Mouse (Mus musculus): Measurements from ENCODE around the gene Slc25a17.

Slc25a17 gene

DNA sequence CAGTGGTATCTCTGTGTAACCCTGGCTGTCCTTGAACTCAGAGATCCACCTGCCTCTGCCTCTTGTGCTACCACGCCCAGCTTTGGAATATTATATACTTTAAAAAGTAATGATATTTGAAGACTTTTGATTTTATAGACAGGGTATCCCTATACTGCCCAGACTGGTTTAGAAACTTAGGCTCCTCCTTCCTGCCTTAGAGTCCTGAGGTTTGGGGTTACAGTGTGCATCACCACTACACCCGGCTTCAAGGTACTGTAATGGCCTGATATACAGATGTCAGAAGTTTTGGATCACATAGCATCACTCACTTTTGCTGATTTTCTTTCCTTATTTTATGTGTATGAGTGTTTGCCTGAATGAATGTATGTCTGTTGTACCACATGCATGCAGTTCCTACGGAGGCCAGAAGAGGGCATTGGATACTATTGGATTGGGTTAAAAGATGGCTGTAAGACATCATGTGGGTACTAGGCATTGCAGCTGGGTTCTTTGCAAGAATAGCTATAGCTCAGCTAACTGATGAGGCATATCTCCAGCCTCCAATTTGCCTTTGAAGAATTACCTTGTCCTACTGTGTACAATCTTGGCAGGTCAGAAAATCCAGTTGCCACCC, 5.4 kb downstream of the Slc25a17 start:
- DNase-seq (ENCODE audit: low spot score): no peak

DNA sequence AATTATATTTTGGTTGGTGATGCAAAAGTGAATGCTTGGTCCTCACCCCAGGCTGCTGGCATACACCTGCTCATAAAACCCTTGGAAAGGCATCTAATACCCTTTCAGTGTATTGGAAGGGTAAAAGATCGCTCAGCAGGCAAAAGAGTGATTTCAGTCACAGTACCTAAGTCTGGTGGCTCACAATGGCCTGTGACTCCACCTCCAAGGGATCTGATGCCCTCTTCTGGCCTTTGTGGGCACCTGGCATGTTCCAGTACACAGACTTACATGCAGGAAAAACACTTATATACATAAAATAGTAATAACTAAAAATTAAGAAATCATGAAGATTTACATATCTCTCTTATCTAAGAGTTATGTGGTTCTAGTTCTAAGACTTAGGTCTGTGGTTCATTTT, 8.0 kb downstream of the Slc25a17 start:
- no peak for DNase-seq (ENCODE audit: low spot score)

- DNase-seq (ENCODE audit: low spot score): no peak
Observed at GRCm38 (mm10) chr15:81350401-81350800, 10.2 kb downstream of the Slc25a17 start.

DNA sequence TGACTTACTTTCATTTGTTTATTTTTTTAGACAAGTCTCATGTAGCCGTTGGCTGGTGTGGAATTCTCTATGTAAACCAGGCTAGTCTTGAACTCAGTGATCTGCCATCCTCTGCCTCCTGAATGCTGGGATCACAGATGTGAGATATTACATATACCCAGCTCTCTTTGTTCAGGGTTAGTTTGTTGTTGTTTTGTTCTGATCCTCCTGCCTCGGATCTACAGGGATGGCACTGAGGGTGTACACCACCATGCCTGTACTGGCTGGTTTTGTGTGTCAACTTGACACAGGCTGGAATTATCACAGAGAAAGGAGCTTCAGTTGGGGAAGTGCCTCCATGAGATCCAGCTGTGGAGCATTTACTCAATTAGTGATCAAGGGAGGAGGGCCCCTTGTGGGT, 12.2 kb downstream of the Slc25a17 start:
- no peak for DNase-seq (ENCODE audit: low spot score)

DNA sequence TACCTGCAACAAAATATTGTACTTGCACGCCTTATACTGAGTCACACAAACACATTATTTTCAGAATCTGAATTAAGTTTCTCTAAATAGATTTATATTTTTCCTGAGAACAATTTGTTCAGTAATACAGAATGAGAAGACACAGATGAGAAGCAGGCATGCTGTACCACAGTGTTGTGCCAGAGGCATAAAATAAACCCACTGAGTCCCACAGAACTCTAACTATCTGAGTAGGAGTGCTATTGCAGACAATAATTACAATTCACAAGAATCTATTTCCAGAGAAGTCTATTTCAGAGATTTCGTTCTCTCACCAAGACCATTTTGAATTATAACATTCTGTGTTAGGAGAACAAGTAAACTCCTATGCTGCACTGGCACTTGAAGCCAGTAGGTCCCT, 13.1 kb downstream of the Slc25a17 start:
- DNase-seq (ENCODE audit: low spot score): no peak

GRCm38 (mm10) chr15:81341426-81341825, 19.2 kb downstream of the Slc25a17 start:
- DNase-seq (ENCODE audit: low spot score): no peak

DNA sequence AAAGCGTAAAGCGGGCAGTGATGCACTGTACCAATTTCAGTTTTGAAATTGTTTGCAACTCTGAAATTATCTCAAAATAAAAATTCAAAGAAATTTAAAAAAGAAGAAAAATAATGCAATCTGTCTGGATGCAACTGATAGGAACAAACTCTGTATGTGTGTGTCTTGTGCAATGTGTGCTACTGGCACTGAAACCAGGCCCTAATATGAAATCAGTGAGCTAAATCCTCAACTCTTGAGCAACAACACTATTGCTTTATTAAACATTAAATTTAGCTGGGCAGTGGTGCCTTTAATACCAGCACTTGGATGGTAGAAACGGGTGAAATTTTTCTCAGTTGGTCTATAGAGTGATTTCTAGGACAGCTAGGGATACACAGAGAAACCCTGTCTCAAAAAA, 21.5 kb downstream of the Slc25a17 start:
- DNase-seq (ENCODE audit: low spot score): no peak

- no peak for DNase-seq (ENCODE audit: low spot score)
Observed at GRCm38 (mm10) chr15:81336466-81336865, 24.1 kb downstream of the Slc25a17 start.

DNA sequence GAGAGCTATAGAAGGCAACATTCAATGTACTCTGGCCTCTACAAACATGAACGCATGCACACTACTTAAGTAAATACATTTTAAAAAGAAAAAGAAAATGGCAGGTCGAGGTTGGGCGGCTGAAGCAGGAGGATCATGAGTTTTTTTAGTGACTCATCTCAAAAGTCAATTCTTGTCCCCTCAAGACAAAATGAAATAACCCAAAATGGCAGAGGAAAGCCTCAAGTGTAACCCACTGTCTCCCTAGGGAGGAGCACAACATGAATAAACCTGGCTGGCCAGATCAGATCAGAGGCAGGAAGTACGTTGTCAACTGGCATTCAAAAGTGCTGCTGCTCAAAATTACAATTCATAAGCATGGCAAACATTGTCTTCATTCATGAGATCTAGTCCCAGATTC, 28.1 kb downstream of the Slc25a17 start:
- DNase-seq (ENCODE audit: low spot score): no peak

GRCm38 (mm10) chr15:81330816-81331433, 29.7 kb downstream of the Slc25a17 start:
- no peak for DNase-seq (ENCODE audit: low spot score)

GRCm38 (mm10) chr15:81329721-81330369, 30.8 kb downstream of the Slc25a17 start:
- DNase-seq (ENCODE audit: low spot score): no peak

DNA sequence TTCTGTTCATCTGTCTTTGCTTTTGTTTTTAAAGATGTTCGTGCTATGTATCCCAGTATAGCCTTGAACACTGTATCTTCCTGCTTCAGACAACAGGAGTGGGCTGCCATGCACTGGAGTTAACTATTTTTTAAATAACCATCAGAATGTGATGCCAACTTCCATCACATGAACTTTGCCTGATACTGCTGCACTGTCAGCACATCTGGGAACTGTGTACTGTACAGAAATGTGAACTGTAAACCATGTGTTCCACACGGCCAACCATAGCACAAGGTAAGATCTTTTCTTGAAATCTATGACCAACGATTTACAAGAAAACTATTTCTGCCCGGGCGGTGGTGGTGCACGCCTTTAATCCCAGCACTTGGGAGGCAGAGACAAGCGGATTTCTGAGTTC, 33.1 kb downstream of the Slc25a17 start:
- DNase-seq (ENCODE audit: low spot score): no peak

- DNase-seq (ENCODE audit: low spot score): no peak
Observed at GRCm38 (mm10) chr15:81324979-81325378, 35.6 kb downstream of the Slc25a17 start.

DNA sequence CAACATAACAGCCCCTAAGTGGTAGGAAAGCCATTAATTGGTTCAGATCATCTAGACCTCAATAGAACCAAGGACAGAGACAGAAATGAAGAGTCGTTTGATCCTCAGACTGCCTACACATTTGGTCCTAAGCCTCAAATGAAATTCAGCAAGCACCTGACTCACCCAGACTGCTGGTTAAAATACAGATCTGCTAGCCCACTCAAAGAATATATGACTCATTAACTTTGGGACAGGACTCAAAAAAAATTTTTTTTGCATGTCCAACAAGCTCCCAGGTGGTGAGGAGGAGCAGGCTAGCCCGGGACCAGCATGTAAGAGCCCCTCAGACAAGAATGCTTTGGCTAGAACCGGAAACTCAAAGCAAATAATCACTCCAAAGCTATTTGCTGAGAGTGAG, 40.5 kb downstream of the Slc25a17 start:
- DNase-seq (ENCODE audit: low spot score): no peak

DNA sequence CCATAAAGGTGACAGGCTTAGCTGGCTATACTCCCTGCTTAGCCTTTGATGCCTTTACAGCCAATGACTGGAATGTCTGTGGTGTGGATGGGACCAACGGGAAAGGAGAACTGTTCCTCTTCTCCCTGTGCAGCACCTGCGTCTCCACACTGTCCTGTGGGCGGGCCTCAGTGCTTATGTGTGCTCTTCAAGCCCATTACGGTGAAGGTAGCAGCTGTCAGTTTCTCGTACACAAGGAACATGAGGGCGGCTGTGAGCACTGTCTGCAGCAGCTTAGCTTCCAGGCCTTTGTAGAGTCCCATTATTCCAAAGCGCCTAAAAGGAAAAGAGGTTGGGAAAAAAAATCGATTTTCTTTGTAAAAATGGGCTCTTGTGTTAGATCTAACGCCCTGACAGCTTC, 41.1 kb downstream of the Slc25a17 start:
- no peak for DNase-seq (ENCODE audit: low spot score)

- no peak for DNase-seq (ENCODE audit: low spot score)
Observed at GRCm38 (mm10) chr15:81313928-81314327, 46.7 kb downstream of the Slc25a17 start.

DNA sequence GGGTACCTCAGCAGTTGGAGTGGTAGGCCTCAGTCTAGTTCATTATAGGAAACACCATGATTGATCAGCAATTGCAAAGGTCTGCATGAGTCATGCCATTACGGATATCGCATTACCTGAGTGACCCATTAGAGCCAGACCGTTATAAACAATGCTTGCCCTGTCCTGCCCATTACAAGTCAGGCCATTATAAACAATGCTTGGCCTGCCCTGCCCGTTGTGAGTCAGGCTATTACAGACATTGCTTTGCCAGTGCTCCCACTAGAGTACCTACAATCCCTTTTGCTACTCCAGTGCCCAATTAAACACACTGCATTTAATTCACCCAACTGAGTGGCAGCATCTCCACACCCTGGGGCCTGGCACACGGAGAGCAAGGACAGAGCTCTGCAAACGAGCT, 49.6 kb downstream of the Slc25a17 start:
- no peak for DNase-seq (ENCODE audit: low spot score)

GRCm38 (mm10) chr15:81310353-81310752, 50.3 kb downstream of the Slc25a17 start:
- no peak for DNase-seq (ENCODE audit: low spot score)

DNA sequence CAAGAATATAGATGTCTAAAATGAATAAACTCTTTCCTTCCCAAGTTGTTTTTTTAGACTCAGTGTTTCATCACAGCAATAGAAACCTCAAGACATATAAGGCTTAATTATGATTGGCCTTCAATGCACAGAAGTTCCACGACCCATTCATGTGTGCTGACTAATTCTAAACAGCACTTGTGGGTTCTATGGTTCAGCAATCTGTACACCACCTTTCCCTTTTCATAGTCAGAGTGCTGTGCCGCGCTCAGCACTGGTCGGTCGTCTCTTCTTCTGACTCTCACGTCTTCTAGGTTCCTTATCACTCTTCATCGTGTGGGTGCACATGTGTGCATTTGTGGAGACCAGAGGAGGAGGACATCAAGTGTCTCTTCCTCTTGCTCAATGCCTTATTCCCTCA, 52.6 kb downstream of the Slc25a17 start:
- DNase-seq (ENCODE audit: low spot score): no peak

GRCm38 (mm10) chr15:81306501-81306900, 54.1 kb downstream of the Slc25a17 start:
- DNase-seq (ENCODE audit: low spot score): no peak

GRCm38 (mm10) chr15:81305035-81305434, 55.6 kb downstream of the Slc25a17 start:
- DNase-seq (ENCODE audit: low spot score): no peak

- no peak for DNase-seq (ENCODE audit: low spot score)
Observed at GRCm38 (mm10) chr15:81304006-81304405, 56.6 kb downstream of the Slc25a17 start.

DNA sequence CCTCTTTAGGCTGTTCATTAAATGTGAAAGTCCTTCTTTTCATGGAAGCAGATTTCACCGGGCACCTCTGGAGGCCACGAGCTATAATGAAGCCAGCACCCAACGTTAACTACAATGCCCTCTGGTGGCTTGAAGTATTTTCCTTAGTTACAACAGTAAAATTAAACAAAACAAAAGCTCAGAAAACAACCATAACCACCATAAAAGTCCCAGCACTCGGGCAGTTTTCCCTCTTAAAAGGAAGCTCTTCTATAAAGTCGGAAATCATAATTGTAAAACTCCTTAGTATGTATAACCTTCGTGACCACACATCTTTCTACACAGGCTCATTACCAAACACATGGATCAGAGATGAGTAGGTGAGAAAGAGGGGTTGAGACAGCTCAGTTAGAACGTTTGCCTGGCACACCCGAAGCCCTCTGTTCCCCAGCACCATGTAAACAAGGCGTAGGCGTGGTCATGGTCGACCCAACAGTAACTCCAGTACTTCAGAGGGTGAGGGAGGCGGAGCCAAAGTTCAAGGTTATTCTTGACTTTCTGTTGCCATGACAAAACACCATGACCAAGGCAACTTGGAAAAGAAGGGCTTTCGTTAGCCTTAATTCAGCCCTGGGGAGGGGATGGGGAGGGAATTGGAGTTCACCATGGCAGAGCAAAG, 58.3 kb downstream of the Slc25a17 start:
- DNase-seq (ENCODE audit: low spot score): no peak
